Mouse (Mus musculus) kidney, embryonic 16.5 days (tissue): ENCODE measurements around the gene Atf5. TPM values are rescaled to one million over a fixed set of nuclear protein-coding genes. Genes with fewer than 3 reads are reported as not detected.

Source experiments
- ATAC-seq: fragments of 200-750 bp; cut with Nextera tagmentation; 2 replicates; pipeline ENCODE4 v1.8.0; 2017; ENCODE audit warnings: moderate TSS enrichment; ENCODE audit not compliant: low FRiP score, low TSS enrichment
- H3K27ac ChIP-seq: fragments of 300-500 bp; sonication (generic); 2 replicates; pipeline ENCODE4 v1.5.1; 2014; ENCODE audit warnings: low read length
- H3K27me3 ChIP-seq: fragments of 300-500 bp; sonication (generic); 2 replicates; pipeline ENCODE4 v1.6.1; 2014; ENCODE audit warnings: low read length, control low read depth, mixed read lengths; ENCODE audit not compliant: insufficient read depth
- H3K36me3 ChIP-seq: fragments of 300-500 bp; sonication (generic); 2 replicates; pipeline ENCODE4 v1.6.1; 2014; ENCODE audit warnings: low read length, control low read depth, mixed read lengths; ENCODE audit not compliant: insufficient read depth
- H3K4me1 ChIP-seq: fragments of 300-500 bp; sonication (generic); 2 replicates; pipeline ENCODE4 v1.6.1; 2014; ENCODE audit warnings: low read length, control low read depth, mixed read lengths; ENCODE audit not compliant: insufficient read depth
- H3K4me2 ChIP-seq: fragments of 300-500 bp; sonication (generic); replicated peaks from 2 replicates; pipeline ENCODE4 v1.6.1; 2014; ENCODE audit warnings: low read depth, low read length
- H3K4me3 ChIP-seq: fragments of 300-500 bp; sonication (generic); 2 replicates; pipeline ENCODE4 v1.5.1; 2014; ENCODE audit warnings: mild to moderate bottlenecking, low read length
- H3K9ac ChIP-seq: fragments of 300-500 bp; sonication (generic); replicated peaks from 2 replicates; pipeline ENCODE4 v1.6.1; 2014; ENCODE audit warnings: low read length
- H3K9me3 ChIP-seq: fragments of 300-500 bp; sonication (generic); 2 replicates; pipeline ENCODE4 v1.6.1; 2016; ENCODE audit warnings: low read length, control low read depth
- WGBS: fragments of 180-500 bp; shearing (Covaris S2); extraction: QIAGEN DNeasy Blood & Tissue Kit; methylation state at CpG from one replicate; pipeline ENCODE4 v1.1.7; 2014; 5-methylcytosine and 5-hydroxymethylcytosine counted together
- polyA plus RNA-seq: library from polyadenylated mRNA; unstranded; fragments of >200 nt; fragmentation: Nextera tagmentation; extraction: Ambion mirVana; gene quantifications from 2 replicates; pipeline ENCODE4 v1.2.1, GENCODE M21; 2015

Gene Atf5
- polyA plus RNA-seq: 3.5 and 4.3 TPM in 2 replicates

GRCm38 (mm10) chr7:44816470-44817021 lies at the start of gene Atf5:
Gene Atf5 (minus strand): TSS chr7:44816658.
- Histone ChIP-seq H3K27ac (peak within 1 kb of the TSS; percentile 97), H3K9ac (peak within 1 kb of the TSS; percentile 95), H3K4me2 (peak within 1 kb of the TSS; percentile 62), H3K9me3 (no peaks in the 10 kb centered on the region), H3K27me3 (no peaks in the 10 kb centered on the region), H3K36me3 (peaks cover 11% of the 10 kb centered on the region), H3K4me3 (peak within 1 kb of the TSS; percentile 63), H3K4me1 (peaks cover 36% of the 10 kb centered on the region)
- under 1% methylated on average over 45 of the region's 57 CpGs for WGBS
- peak; percentile 44 for ATAC-seq

- Histone ChIP-seq H3K27ac (no peak overlapping the region; the same call in 1 of the 2 replicates), H3K4me2 (no peak overlapping the region)
Measured at GRCm38 (mm10) chr7:44864595-44865542, 48.4 kb upstream of the Atf5 start.

GRCm38 (mm10) chr7:44863982-44864494 lies 47.6 kb upstream of the Atf5 start:
- no peak overlapping the region for H3K27ac ChIP-seq
- H3K4me3 ChIP-seq: no peak overlapping the region
- peaks cover 40% of the 10 kb centered on the region for H3K36me3 ChIP-seq
- 84% methylated on average over 11 of the region's 11 CpGs for WGBS
- H3K4me1 ChIP-seq: peaks cover 47% of the 10 kb centered on the region
- no peak overlapping the region for H3K9ac ChIP-seq
- ATAC-seq: no peak
- no peaks in the 10 kb centered on the region for H3K9me3 ChIP-seq
- no peak overlapping the region for H3K4me2 ChIP-seq
- no peaks in the 10 kb centered on the region for H3K27me3 ChIP-seq

More at GRCm38 (mm10) chr7:44864595-44865542, 48.4 kb upstream of the Atf5 start:
- peaks cover 47% of the 10 kb centered on the region for H3K4me1 ChIP-seq
- H3K27me3 ChIP-seq: no peaks in the 10 kb centered on the region
- no peak for ATAC-seq
- WGBS: 77% methylated on average over 24 of the region's 24 CpGs
- H3K9ac ChIP-seq: no peak overlapping the region
- no peaks in the 10 kb centered on the region for H3K9me3 ChIP-seq
- no peak overlapping the region for H3K4me3 ChIP-seq
- peaks cover 40% of the 10 kb centered on the region for H3K36me3 ChIP-seq

GRCm38 (mm10) chr7:44863210-44863609 lies 46.8 kb upstream of the Atf5 start:
- H3K27me3 ChIP-seq: no peaks in the 10 kb centered on the region
- peaks cover 49% of the 10 kb centered on the region for H3K4me1 ChIP-seq
- H3K27ac ChIP-seq: no peak overlapping the region
- no peak for ATAC-seq
- H3K9me3 ChIP-seq: no peaks in the 10 kb centered on the region
- peaks cover 40% of the 10 kb centered on the region for H3K36me3 ChIP-seq
- H3K4me3 ChIP-seq: no peak overlapping the region
- 87% methylated on average over 14 of the region's 14 CpGs for WGBS
- H3K4me2 ChIP-seq: no peak overlapping the region
- no peak overlapping the region for H3K9ac ChIP-seq

- Histone ChIP-seq H3K4me2 (no peak overlapping the region), H3K4me3 (no peak overlapping the region), H3K27me3 (no peaks in the 10 kb centered on the region), H3K9ac (no peak overlapping the region), H3K36me3 (peaks cover 40% of the 10 kb centered on the region), H3K27ac (no peak overlapping the region), H3K4me1 (peaks cover 49% of the 10 kb centered on the region), H3K9me3 (no peaks in the 10 kb centered on the region)
- ATAC-seq: no peak
- WGBS: 77% methylated on average over 8 of the region's 8 CpGs
Measured at GRCm38 (mm10) chr7:44862434-44862833, 46.0 kb upstream of the Atf5 start.

- Histone ChIP-seq H3K4me3 (no peak overlapping the region), H3K36me3 (peaks cover 40% of the 10 kb centered on the region), H3K27me3 (no peaks in the 10 kb centered on the region), H3K4me2 (no peak overlapping the region), H3K9me3 (no peaks in the 10 kb centered on the region), H3K4me1 (peaks cover 42% of the 10 kb centered on the region), H3K27ac (peak overlapping the region; percentile 60; the same call in 1 of the 2 replicates), H3K9ac (0 out of 2 replicates have a peak overlapping the region, but pooled peaks have one; percentile 8)
- WGBS: 76% methylated on average over 14 of the region's 14 CpGs
- ATAC-seq: no peak
Measured at GRCm38 (mm10) chr7:44861429-44861816, 45.0 kb upstream of the Atf5 start.

GRCm38 (mm10) chr7:44860576-44861428 lies 44.3 kb upstream of the Atf5 start:
- peaks cover 41% of the 10 kb centered on the region for H3K4me1 ChIP-seq
- 0 out of 2 replicates have a peak overlapping the region, but pooled peaks have one; percentile 28 for H3K9ac ChIP-seq
- 56% methylated on average over 22 of the region's 22 CpGs for WGBS

GRCm38 (mm10) chr7:44859896-44860295 lies 43.4 kb upstream of the Atf5 start:
- Histone ChIP-seq H3K27me3 (no peaks in the 10 kb centered on the region), H3K4me1 (peaks cover 41% of the 10 kb centered on the region), H3K27ac (no peak overlapping the region), H3K9ac (no peak overlapping the region), H3K4me2 (no peak overlapping the region), H3K4me3 (no peak overlapping the region), H3K36me3 (peaks cover 34% of the 10 kb centered on the region), H3K9me3 (no peaks in the 10 kb centered on the region)
- ATAC-seq: no peak
- WGBS: 89% methylated on average over 11 of the region's 11 CpGs

More at GRCm38 (mm10) chr7:44860576-44861428, 44.3 kb upstream of the Atf5 start:
- Histone ChIP-seq H3K4me3 (no peak overlapping the region), H3K27me3 (no peaks in the 10 kb centered on the region), H3K9me3 (no peaks in the 10 kb centered on the region), H3K4me2 (no peak overlapping the region), H3K36me3 (peaks cover 40% of the 10 kb centered on the region), H3K27ac (peak overlapping the region; percentile 60)
- ATAC-seq: peak; percentile 39

GRCm38 (mm10) chr7:44857905-44858304 lies 41.4 kb upstream of the Atf5 start:
- no peaks in the 10 kb centered on the region for H3K27me3 ChIP-seq
- H3K9me3 ChIP-seq: no peaks in the 10 kb centered on the region
- ATAC-seq: no peak
- H3K9ac ChIP-seq: peak overlapping the region; percentile 90
- peak overlapping the region; percentile 86 for H3K4me3 ChIP-seq
- peaks cover 20% of the 10 kb centered on the region for H3K36me3 ChIP-seq
- 25% methylated on average over 8 of the region's 8 CpGs for WGBS
- peak overlapping the region; percentile 95 for H3K27ac ChIP-seq
- peaks cover 52% of the 10 kb centered on the region for H3K4me1 ChIP-seq
- peak overlapping the region; percentile 93 for H3K4me2 ChIP-seq
